Mouse (Mus musculus): ENCODE data around the gene Cpsf4. TPM values are rescaled to one million over a fixed set of nuclear protein-coding genes. Genes with fewer than 3 reads are reported as not detected.
A peak's percentile ranks its signal among the peaks of the same experiment; 100 is the strongest.

The Cpsf4 gene
- polyA plus RNA-seq, 1 experiment, result 31.3 TPM

DNA sequence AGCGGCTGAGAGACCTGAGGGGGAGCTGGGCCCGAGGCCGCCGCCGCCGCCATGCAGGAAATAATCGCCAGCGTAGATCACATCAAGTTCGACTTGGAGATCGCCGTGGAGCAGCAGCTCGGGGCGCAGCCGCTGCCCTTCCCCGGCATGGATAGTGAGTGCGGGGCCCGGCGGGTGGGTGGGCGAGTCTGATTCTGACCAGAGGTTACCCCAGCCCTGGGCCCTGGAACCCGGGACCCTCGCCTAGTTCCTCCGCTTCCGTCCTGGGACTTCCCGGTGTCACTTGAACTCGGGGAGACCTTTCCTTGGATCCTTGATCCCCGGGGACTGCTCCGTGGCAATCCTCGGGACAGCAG, 271 bp downstream of the Cpsf4 start:
- no peak for TF ChIP-seq USF1 (IDR thresholded peaks at IDR 0.05; ENCODE audit: low read depth)
- TF ChIP-seq MAX (IDR thresholded peaks at IDR 0.05; ENCODE audit: low read depth), result no peak
- TF ChIP-seq POLR2AphosphoS2 (IDR thresholded peaks at IDR 0.05; ENCODE audit: insufficient read length, low read depth), result peak; percentile 6
- peak overlapping the region; percentile 87 for H3K4me3 ChIP-seq
- peaks cover 46% of the 10 kb centered on the region for H3K79me2 ChIP-seq (ENCODE audit: control insufficient read depth, insufficient read depth)
- H3K36me3 ChIP-seq (ENCODE audit: control insufficient read depth, insufficient read depth), result peaks cover 8% of the 10 kb centered on the region
- H3ac ChIP-seq (ENCODE audit: control insufficient read depth, insufficient read length), result peak overlapping the region; percentile 44
- peak overlapping the region; percentile 81 for H3K4me2 ChIP-seq (ENCODE audit: low read depth)
- no peaks in the 10 kb centered on the region for H3K27me3 ChIP-seq (ENCODE audit: control insufficient read depth, insufficient read depth, insufficient read length)

DNA sequence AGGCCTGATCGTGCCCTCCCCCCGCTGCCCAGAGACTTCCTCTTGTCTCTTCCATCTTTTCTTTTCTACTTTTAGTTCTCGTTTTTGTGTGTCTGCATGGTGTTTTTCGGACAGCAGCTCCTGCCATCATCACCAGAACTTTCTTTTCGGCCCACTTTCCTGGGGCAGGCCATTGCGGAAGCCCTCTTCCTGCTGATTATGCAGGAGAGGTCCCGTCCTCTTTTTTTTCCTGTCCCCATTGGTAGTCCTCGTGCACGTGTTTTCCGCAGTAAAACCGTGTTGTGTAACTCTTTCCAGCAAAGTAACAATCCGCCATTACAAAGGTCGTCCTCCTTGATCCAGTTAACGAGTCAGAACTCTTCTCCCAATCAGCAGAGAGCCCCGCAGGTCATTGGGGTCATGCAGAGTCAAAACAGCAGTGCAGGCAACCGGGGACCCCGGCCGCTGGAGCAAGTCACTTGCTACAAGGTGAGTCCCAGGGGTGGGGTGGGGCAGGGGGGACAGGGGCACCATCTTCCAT, 11.5 kb downstream of the Cpsf4 start:
- Histone ChIP-seq H3K4me3 (no peak overlapping the region), H3K4me2 (ENCODE audit: low read depth) (no peak overlapping the region), H3K27me3 (ENCODE audit: control insufficient read depth, insufficient read depth, insufficient read length) (no peaks in the 10 kb centered on the region), H3ac (ENCODE audit: control insufficient read depth, insufficient read length) (no peak overlapping the region), H3K36me3 (ENCODE audit: control insufficient read depth, insufficient read depth) (peaks cover 18% of the 10 kb centered on the region), H3K79me2 (ENCODE audit: control insufficient read depth, insufficient read depth) (no peaks in the 10 kb centered on the region)
- no peak for TF ChIP-seq E2F4 (IDR thresholded peaks at IDR 0.05; ENCODE audit: insufficient read depth)
- no peak for TF ChIP-seq SRF (IDR thresholded peaks at IDR 0.05; ENCODE audit: control insufficient read depth, insufficient read length, low read depth)
- no peak for TF ChIP-seq POLR2A (IDR thresholded peaks at IDR 0.05; ENCODE audit: insufficient read length, low read depth)
- no peak for TF ChIP-seq USF1 (IDR thresholded peaks at IDR 0.05; ENCODE audit: low read depth)
- TF ChIP-seq MYOG (IDR thresholded peaks at IDR 0.05; ENCODE audit: control insufficient read depth in 1 of 3, insufficient read depth in 1 of 3, insufficient read length in 2 of 3, low read depth in 2 of 3), result no peak

DNA sequence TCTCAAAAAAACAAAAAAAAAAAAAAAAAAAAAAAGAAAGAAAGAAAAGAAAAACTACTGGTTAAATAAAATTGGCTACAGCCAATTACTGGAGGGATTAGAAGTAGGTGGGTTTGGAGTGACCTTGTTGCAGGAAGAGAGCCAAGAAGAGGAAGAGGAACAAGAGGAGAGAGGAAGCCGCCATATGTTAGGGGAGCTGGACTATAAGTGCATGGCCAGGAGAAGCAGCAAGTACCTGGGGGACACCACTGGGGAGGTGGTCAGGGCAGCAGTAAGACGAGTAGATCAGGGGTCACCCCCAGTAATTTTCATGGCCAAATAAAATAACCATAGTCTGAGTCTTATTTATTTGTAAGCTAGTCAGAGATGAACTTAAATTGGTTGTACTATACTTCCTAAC, 18.2 kb downstream of the Cpsf4 start:
- no peak for TF ChIP-seq USF1 (IDR thresholded peaks at IDR 0.05; ENCODE audit: low read depth)
- TF ChIP-seq TCF12 (IDR thresholded peaks at IDR 0.05; ENCODE audit: insufficient read depth, poor library complexity, severe bottlenecking), result no peak
- no peak for TF ChIP-seq TCF3 (IDR thresholded peaks at IDR 0.05; ENCODE audit: insufficient read length, low read depth)
- no peak for TF ChIP-seq MYOG (IDR thresholded peaks at IDR 0.05; ENCODE audit: control insufficient read depth in 1 of 3, insufficient read depth in 1 of 3, insufficient read length in 2 of 3, low read depth in 2 of 3)
- TF ChIP-seq CEBPB (IDR thresholded peaks at IDR 0.05; ENCODE audit: insufficient read depth, poor library complexity, severe bottlenecking), result no peak
- TF ChIP-seq POLR2AphosphoS2 (IDR thresholded peaks at IDR 0.05; ENCODE audit: insufficient read length, low read depth), result no peak
- TF ChIP-seq MAX (IDR thresholded peaks at IDR 0.05; ENCODE audit: low read depth), result no peak
- TF ChIP-seq REST (IDR thresholded peaks at IDR 0.05; ENCODE audit: insufficient read depth, insufficient read length), result no peak
- Histone ChIP-seq H3K36me3 (ENCODE audit: control insufficient read depth, insufficient read depth) (peaks cover 15% of the 10 kb centered on the region), H3K4me2 (ENCODE audit: low read depth) (no peak overlapping the region)

DNA sequence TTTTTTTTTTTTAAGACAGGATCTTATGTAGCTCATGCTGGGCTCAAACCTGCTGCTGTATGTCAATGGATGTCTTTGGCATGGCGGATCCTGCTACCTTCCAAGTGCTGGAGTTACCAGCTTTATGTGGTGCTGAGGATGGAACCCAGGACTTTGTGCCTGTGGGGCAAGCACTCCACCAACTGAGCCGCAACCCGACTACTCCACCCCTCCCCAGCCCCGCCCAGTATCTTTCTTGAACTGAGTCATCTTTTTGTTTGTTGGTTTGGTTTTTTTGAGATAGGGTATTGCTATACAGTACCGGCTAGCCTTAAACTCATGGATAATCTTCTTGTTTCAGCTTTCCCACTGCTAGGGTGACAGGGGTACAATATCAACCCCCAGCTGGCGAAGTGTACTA, 22.4 kb downstream of the Cpsf4 start:
- Histone ChIP-seq H3K4me3 (peak overlapping the region; percentile 96), H3K36me3 (ENCODE audit: control insufficient read depth, insufficient read depth) (peaks cover 14% of the 10 kb centered on the region), H3K27me3 (ENCODE audit: control insufficient read depth, insufficient read depth, insufficient read length) (no peaks in the 10 kb centered on the region), H3K79me2 (ENCODE audit: control insufficient read depth, insufficient read depth) (peaks cover 52% of the 10 kb centered on the region), H3ac (ENCODE audit: control insufficient read depth, insufficient read length) (no peak overlapping the region), H3K4me2 (ENCODE audit: low read depth) (peak overlapping the region; percentile 96)
- TF ChIP-seq SRF (IDR thresholded peaks at IDR 0.05; ENCODE audit: control insufficient read depth, insufficient read length, low read depth) (no peak), CEBPB (IDR thresholded peaks at IDR 0.05; ENCODE audit: insufficient read depth, poor library complexity, severe bottlenecking) (no peak), MAX (IDR thresholded peaks at IDR 0.05; ENCODE audit: low read depth) (no peak), MYOG (IDR thresholded peaks at IDR 0.05; ENCODE audit: control insufficient read depth in 1 of 3, insufficient read depth in 1 of 3, insufficient read length in 2 of 3, low read depth in 2 of 3) (no peak), USF1 (IDR thresholded peaks at IDR 0.05; ENCODE audit: low read depth) (no peak), MYOD1 (IDR thresholded peaks at IDR 0.05; ENCODE audit: control insufficient read depth in 1 of 3, insufficient read length in 2 of 3, low read depth in 2 of 3) (no peak)

More for the DNA sequence above, 18.2 kb downstream of the Cpsf4 start:
- Histone ChIP-seq H3K27me3 (ENCODE audit: control insufficient read depth, insufficient read depth, insufficient read length) (no peaks in the 10 kb centered on the region), H3ac (ENCODE audit: control insufficient read depth, insufficient read length) (no peak overlapping the region), H3K79me2 (ENCODE audit: control insufficient read depth, insufficient read depth) (peaks cover 40% of the 10 kb centered on the region), H3K4me3 (no peak overlapping the region)

DNA sequence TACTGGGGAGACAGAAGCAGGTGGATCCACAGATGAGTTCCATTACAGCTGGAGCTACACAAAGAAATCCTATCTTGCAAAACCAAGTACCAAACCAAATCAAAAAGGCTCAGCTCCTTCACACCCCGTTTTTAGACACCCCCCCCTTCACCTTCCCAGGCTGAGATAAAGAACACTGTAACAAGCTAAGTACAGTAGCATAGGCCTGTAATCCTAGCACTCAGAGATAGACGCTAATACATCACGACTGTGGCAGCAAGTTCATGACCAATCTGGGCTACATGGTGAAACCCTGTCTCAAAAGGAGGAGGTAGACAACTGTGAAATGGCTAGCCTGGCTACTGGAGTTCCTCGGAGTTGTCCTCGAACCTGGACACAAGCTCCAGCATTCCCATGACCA, 23.4 kb downstream of the Cpsf4 start:
- Histone ChIP-seq H3ac (ENCODE audit: control insufficient read depth, insufficient read length) (peak overlapping the region; percentile 34), H3K36me3 (ENCODE audit: control insufficient read depth, insufficient read depth) (peaks cover 10% of the 10 kb centered on the region), H3K4me3 (peak overlapping the region; percentile 96), H3K79me2 (ENCODE audit: control insufficient read depth, insufficient read depth) (peaks cover 52% of the 10 kb centered on the region), H3K4me2 (ENCODE audit: low read depth) (peak overlapping the region; percentile 96), H3K27me3 (ENCODE audit: control insufficient read depth, insufficient read depth, insufficient read length) (no peaks in the 10 kb centered on the region)
- TF ChIP-seq MAX (IDR thresholded peaks at IDR 0.05; ENCODE audit: low read depth), result no peak
- TF ChIP-seq REST (IDR thresholded peaks at IDR 0.05; ENCODE audit: insufficient read depth, insufficient read length), result no peak
- no peak for TF ChIP-seq POLR2A (IDR thresholded peaks at IDR 0.05; ENCODE audit: insufficient read length, low read depth)
- TF ChIP-seq MYOG (IDR thresholded peaks at IDR 0.05; ENCODE audit: control insufficient read depth in 1 of 3, insufficient read depth in 1 of 3, insufficient read length in 2 of 3, low read depth in 2 of 3), result no peak
- TF ChIP-seq CEBPB (IDR thresholded peaks at IDR 0.05; ENCODE audit: insufficient read depth, poor library complexity, severe bottlenecking), result no peak
- TF ChIP-seq POLR2AphosphoS2 (IDR thresholded peaks at IDR 0.05; ENCODE audit: insufficient read length, low read depth), result no peak
- TF ChIP-seq E2F4 (IDR thresholded peaks at IDR 0.05; ENCODE audit: insufficient read depth), result no peak
